Mouse (Mus musculus) adipocyte (in vitro differentiated cells): Measurements from ENCODE around the gene Mettl13.
A peak's percentile ranks its signal among the peaks of the same experiment; 100 is the strongest.

ENCODE experiments used
- DNase-seq: peaks from one replicate; pipeline ENCODE4 v3.0.0-alpha.2; 2016; ENCODE audit warnings: low spot score

Mettl13 gene

GRCm38 (mm10) chr1:162548016-162548916 is at the start of gene Mettl13:
Gene Mettl13 (minus strand): TSS chr1:162548551.
- peak; percentile 91 for DNase-seq

GRCm38 (mm10) chr1:162597379-162598102 is 49.2 kb upstream of the Mettl13 start:
- no peak for DNase-seq

- DNase-seq: no peak
Observed at GRCm38 (mm10) chr1:162590415-162590997, 42.2 kb upstream of the Mettl13 start.

- DNase-seq: no peak
Observed at GRCm38 (mm10) chr1:162589443-162589842, 41.1 kb upstream of the Mettl13 start.

- DNase-seq: peak; percentile 58
Observed at GRCm38 (mm10) chr1:162588606-162589005, 40.3 kb upstream of the Mettl13 start.

GRCm38 (mm10) chr1:162586282-162586681 is 37.9 kb upstream of the Mettl13 start:
- no peak for DNase-seq

GRCm38 (mm10) chr1:162582884-162583283 is 34.5 kb upstream of the Mettl13 start:
- DNase-seq: no peak

GRCm38 (mm10) chr1:162575098-162575497 is 26.7 kb upstream of the Mettl13 start:
- DNase-seq: no peak

- peak; percentile 25 for DNase-seq
Observed at GRCm38 (mm10) chr1:162570931-162571601, 22.7 kb upstream of the Mettl13 start.

- DNase-seq: peak; percentile 84
Observed at GRCm38 (mm10) chr1:162570260-162570748, 22.0 kb upstream of the Mettl13 start, which contains the start of gene Vamp4. Gene Vamp4 (plus strand): TSS chr1:162570515.

- DNase-seq: no peak
Observed at GRCm38 (mm10) chr1:162567351-162567750, 19.0 kb upstream of the Mettl13 start.

GRCm38 (mm10) chr1:162564992-162565391 is 16.6 kb upstream of the Mettl13 start:
- DNase-seq: no peak

GRCm38 (mm10) chr1:162563236-162563635 is 14.9 kb upstream of the Mettl13 start:
- DNase-seq: no peak

- no peak for DNase-seq
Observed at GRCm38 (mm10) chr1:162554193-162554592, 5.8 kb upstream of the Mettl13 start.

GRCm38 (mm10) chr1:162552956-162553355 is 4.6 kb upstream of the Mettl13 start:
- DNase-seq: no peak

GRCm38 (mm10) chr1:162549615-162550283 is 1.4 kb upstream of the Mettl13 start:
- peak; percentile 74 for DNase-seq

- DNase-seq: no peak
Observed at GRCm38 (mm10) chr1:162548917-162549613, 714 bp upstream of the Mettl13 start.

- DNase-seq: no peak
Observed at GRCm38 (mm10) chr1:162547607-162548006, 744 bp downstream of the Mettl13 start.

- DNase-seq: peak; percentile 15
Observed at GRCm38 (mm10) chr1:162543231-162543630, 5.1 kb downstream of the Mettl13 start.

GRCm38 (mm10) chr1:162533766-162534560 is 14.4 kb downstream of the Mettl13 start:
- DNase-seq: no peak
